Comparison of ENCODE assay signal across 8 mouse cellular contexts in the genomic region with DNA sequence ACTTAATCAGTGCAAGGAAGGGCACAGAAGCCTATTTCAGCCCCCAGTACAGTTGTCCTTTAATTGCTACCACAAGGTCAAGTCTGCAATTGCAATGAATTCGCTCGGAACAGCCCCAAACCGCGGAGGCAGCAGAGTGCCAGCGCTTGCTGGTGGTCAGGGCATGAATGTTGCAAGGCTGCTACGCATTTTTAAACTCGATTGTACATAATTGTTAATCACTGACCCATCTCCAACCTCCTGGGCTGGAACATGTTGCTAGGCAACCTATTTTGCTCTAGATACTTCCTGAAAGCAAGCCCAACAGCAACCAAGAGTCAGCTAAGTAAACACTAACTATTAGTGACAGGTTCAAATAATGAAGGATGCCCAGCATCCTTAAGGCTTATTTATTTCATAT.
A peak's percentile ranks its signal among the peaks of the same experiment; 100 is the strongest.
DNase-seq lines count a peak whose midpoint lies in the region; ATAC-seq and TF ChIP-seq lines count a peak whose summit lies in the region.

No protein-coding gene starts in this region.

- H3K4me1 ChIP-seq in embryonic facial prominence, embryonic 12.5 days: peaks cover 36% of the 10 kb centered on the region
- 0 out of 2 replicates have a peak, but pooled peaks cover 7% of the 10 kb centered on the region for H3K4me1 ChIP-seq in intestine, postnatal 0 days (replicated peaks; ENCODE audit: control insufficient read depth, insufficient read depth, low read length)
- peaks cover 36% of the 10 kb centered on the region for H3K4me1 ChIP-seq in midbrain, embryonic 15.5 days

- no peak overlapping the region for H3K4me3 ChIP-seq in embryonic facial prominence, embryonic 12.5 days
- H3K4me3 ChIP-seq in intestine, postnatal 0 days (ENCODE audit: low read depth, low read length): no peak overlapping the region
- H3K4me3 ChIP-seq in midbrain, embryonic 15.5 days: no peak overlapping the region

- H3K36me3 ChIP-seq in embryonic facial prominence, embryonic 12.5 days: no peaks in the 10 kb centered on the region
- H3K36me3 ChIP-seq in intestine, postnatal 0 days (ENCODE audit: control insufficient read depth, insufficient read depth): no peaks in the 10 kb centered on the region
- H3K36me3 ChIP-seq in midbrain, embryonic 15.5 days (replicated peaks): no peaks in the 10 kb centered on the region

- no peaks in the 10 kb centered on the region for H3K9me3 ChIP-seq in embryonic facial prominence, embryonic 12.5 days
- no peaks in the 10 kb centered on the region for H3K9me3 ChIP-seq in intestine, postnatal 0 days (ENCODE audit: control insufficient read depth)
- H3K9me3 ChIP-seq in midbrain, embryonic 15.5 days: no peaks in the 10 kb centered on the region

- no peak overlapping the region for H3K27ac ChIP-seq in embryonic facial prominence, embryonic 12.5 days
- no peak overlapping the region for H3K27ac ChIP-seq in intestine, postnatal 0 days (ENCODE audit: low read depth, low read length)
- H3K27ac ChIP-seq in midbrain, embryonic 15.5 days: 0 out of 2 replicates have a peak overlapping the region, but pooled peaks have one; percentile 23

- no peak overlapping the region for H3K9ac ChIP-seq in embryonic facial prominence, embryonic 12.5 days
- no peak overlapping the region for H3K9ac ChIP-seq in intestine, postnatal 0 days (ENCODE audit: low read depth, low read length)
- H3K9ac ChIP-seq in midbrain, embryonic 15.5 days: no peak overlapping the region

- WGBS in embryonic facial prominence, embryonic 12.5 days: 28% methylated on average over 7 of the region's 7 CpGs
- WGBS in intestine, postnatal 0 days: 25% methylated on average over 7 of the region's 7 CpGs
- 15% methylated on average over 7 of the region's 7 CpGs for WGBS in midbrain, embryonic 15.5 days

- peak; percentile 11; the same call in 1 of the 2 replicates for ATAC-seq in embryonic facial prominence, embryonic 12.5 days (ENCODE audit: insufficient number of reproducible peaks, insufficient read depth, low FRiP score, low TSS enrichment)
- no peak for ATAC-seq in intestine, postnatal 0 days
- ATAC-seq in midbrain, embryonic 15.5 days (replicated peaks): peak; percentile 15; the same call in 1 of the 2 replicates

- no peaks in the 10 kb centered on the region for H3K27me3 ChIP-seq in embryonic facial prominence, embryonic 12.5 days
- no peaks in the 10 kb centered on the region for H3K27me3 ChIP-seq in intestine, postnatal 0 days (replicated peaks; ENCODE audit: control insufficient read depth, insufficient read depth, low read length)
- H3K27me3 ChIP-seq in midbrain, embryonic 15.5 days (replicated peaks): no peaks in the 10 kb centered on the region

- no peak for TF ChIP-seq CTCF in intestine, postnatal 0 days (IDR thresholded peaks at IDR 0.05; ENCODE audit: low read depth)

- DNase-seq in left cerebral cortex, postnatal 4 days: peak; percentile 57
- DNase-seq in left cerebral cortex, postnatal 10 days (ENCODE audit: extremely low spot score in 1 of 2, low spot score in 2 of 2): no peak
- DNase-seq in urinary bladder, adult 2 months (ENCODE audit: low spot score): no peak
- DNase-seq in gastrocnemius, adult 18-20 months (ENCODE audit: low spot score): no peak
- DNase-seq in cerebellum, adult 9-11 months: no peak

- intact Hi-C loops in left cerebral cortex, postnatal 4 days (cut with DNase I): no loop called here
- intact Hi-C loops in left cerebral cortex, postnatal 10 days (cut with DNase I): no loop called here

- H3K4me2 ChIP-seq in embryonic facial prominence, embryonic 12.5 days (replicated peaks): 0 out of 2 replicates have a peak overlapping the region, but pooled peaks have one; percentile 8
- H3K4me2 ChIP-seq in intestine, postnatal 0 days (replicated peaks; ENCODE audit: low read depth): 0 out of 2 replicates have a peak overlapping the region, but pooled peaks have one; percentile 50
- peak overlapping the region; percentile 34; the same call in 1 of the 2 replicates for H3K4me2 ChIP-seq in midbrain, embryonic 15.5 days
